Mouse (Mus musculus): ENCODE measurements around the gene Slc9a7.

DNA sequence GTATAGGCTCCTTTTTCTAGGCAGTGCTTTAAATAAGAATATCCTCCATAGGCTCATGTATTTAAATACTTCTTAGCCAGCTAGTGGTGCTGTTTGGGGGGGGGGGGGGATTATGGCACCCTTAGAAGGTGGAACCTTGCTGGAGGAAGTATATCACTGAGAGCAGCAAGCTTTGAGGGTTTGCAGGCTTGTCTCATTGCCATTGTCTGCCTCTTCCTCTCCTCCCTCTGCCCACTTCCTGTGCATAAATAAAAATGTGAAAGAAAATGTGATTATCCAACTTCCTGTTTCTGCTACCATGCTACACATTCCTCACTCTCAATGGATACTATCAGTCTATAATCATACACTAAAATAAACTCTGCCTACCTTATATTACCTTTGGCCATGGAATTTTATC lies 123.2 kb downstream of the Slc9a7 start:
- TF ChIP-seq CTCF (IDR thresholded peaks at IDR 0.05; ENCODE audit: borderline replicate concordance, extremely low read depth, insufficient read depth, insufficient read length) (no peak), POLR2A (IDR thresholded peaks at IDR 0.05; ENCODE audit: borderline replicate concordance, extremely low read depth, insufficient read depth, insufficient read length, poor library complexity, severe bottlenecking) (no peak)

All from brain, embryonic 14.5 days (tissue).